Mouse (Mus musculus) spleen, postnatal 10 days (tissue): Measurements from ENCODE around the gene Srp68.

Experiments
- DNase-seq, 2 experiments: peaks; one replicate each; pipeline ENCODE4 v3.0.0; 2021 to 2022; ENCODE audit warnings: low spot score in 2 of 2

The Srp68 gene

DNA sequence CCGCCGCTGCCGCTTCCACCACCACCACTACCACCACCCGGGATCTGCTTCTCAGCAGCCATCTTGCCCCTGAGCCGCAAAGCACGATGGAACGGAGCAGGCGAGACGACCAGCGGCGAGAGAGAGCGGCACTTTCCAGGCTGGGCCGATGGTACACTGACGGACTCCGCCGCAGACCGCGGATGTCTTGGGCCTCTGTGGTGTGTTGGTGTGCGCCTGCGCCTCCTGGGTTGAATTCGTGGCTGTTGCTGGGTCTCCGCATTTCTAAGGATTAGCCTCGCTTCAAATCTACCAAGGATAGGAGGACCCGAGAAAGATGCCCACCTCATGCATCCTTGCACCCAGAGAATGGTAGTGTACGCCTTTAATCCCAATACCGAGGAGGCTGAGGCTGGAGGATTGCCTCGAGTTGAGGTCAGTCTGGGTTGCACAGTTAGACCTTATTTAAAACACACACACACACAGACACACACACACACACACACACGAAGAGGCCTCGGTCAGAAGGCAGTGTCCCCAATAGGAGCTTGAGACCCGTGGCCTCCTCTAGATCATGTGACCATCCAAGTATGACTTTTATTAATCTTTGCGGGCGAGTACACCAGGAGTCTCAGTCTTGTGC, at the start of gene Srp68:
Srp68 (minus strand) TSS at position 173 of the 622 bp plus-strand sequence.
- peak; percentile 90 to 95 for DNase-seq

DNA sequence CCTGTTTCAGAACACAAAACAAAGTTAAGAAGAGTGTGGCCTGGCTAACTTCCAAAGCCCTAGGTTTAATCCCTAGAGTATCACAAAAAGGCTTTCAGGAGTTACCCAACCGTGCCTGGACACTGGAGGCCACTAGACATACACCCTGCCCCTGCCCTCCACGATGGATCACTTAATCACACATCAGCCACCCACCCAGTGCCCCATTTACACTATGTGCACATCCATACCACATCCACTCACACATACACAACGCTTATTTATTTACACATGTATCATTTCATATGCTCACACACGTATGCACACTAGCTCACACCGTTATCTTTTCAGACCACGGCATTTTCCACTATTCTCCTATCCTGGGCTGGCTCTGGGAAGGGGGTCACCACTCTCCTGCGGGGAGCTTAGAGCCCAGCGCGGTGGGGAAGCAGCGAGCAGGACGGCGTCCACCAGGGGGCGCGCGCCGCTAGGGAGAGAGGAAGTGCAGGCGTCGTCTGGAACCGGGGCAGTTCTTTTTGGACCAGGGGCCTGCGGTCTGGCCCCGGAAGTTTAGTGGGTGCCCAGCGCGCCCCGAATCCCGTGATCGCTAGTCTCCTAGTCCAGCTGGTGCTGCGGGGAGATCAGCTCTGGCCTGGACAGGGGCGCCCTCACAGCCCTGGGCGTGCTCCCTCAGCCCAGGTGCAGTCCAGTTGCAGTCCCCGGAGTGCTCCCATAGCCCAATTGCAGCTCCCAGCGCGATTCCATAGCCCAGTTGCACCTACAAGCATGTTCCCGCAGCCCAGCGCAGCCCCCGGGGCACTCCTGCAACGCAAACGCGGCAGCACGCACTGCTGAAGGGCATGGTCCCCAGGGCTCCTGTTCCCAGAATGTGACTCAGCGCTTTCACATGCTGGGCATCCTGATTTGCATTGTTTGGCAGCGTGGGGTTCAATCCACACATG, 45.0 kb upstream of the Srp68 start:
- peak; percentile 91 to 95 for DNase-seq

DNA sequence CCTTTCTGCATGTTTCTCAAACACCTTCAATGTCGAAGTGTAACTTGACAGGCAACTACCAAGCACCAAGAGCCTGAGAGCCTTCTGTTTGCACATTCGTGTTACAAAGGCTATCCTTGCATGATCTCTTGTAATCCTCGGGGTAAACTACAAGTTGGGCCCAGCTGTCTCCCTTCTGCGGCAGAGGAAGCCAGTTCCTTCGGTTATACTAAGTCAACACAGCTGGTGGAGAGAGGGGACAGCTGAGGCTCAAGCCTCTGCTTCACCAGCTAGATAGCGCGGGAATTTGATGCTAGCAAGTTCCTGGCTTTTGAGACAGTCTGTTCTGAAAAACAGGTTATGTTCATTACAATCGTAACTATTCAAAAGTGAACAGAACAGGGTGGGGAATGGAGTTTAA, 38.3 kb upstream of the Srp68 start:
- no peak for DNase-seq

DNA sequence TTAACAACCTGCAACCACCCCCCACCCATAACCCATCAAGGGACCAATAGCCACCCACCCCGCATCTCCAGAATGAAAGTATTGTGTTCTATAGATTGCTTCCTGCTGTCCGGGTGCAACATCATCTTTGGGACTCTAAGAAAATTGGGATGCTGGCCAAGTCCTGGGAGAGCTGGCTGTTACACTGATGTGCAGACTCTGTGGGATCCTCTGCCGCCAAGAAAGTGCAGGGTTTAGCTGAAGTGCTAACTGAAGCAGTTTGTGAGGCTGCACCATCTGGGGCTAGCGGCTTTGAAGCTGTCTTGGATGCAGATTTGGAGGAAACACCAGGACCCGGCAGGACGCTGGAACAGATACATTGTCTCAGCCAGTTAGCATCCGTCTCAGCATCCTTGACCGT, 37.2 kb upstream of the Srp68 start:
- DNase-seq = no peak

DNA sequence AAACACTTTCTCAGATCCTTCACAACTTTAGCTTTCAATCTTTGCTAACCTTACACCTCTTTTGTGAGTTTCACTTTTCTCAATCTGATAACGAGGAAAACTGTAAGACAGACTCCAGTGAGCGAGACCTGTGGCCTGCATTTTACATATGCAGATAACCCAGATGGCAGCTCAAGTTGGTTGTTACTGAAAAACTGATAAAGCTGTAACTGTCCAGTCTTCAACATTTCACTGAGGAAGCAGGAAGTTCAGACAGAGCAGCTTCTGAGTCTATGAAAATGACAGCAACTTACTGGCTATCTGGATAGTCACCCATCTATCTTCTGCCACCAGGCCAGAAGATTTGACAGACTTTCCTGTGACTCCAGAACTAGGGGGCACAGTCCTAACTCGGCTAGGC, 35.6 kb upstream of the Srp68 start:
- no peak for DNase-seq

DNA sequence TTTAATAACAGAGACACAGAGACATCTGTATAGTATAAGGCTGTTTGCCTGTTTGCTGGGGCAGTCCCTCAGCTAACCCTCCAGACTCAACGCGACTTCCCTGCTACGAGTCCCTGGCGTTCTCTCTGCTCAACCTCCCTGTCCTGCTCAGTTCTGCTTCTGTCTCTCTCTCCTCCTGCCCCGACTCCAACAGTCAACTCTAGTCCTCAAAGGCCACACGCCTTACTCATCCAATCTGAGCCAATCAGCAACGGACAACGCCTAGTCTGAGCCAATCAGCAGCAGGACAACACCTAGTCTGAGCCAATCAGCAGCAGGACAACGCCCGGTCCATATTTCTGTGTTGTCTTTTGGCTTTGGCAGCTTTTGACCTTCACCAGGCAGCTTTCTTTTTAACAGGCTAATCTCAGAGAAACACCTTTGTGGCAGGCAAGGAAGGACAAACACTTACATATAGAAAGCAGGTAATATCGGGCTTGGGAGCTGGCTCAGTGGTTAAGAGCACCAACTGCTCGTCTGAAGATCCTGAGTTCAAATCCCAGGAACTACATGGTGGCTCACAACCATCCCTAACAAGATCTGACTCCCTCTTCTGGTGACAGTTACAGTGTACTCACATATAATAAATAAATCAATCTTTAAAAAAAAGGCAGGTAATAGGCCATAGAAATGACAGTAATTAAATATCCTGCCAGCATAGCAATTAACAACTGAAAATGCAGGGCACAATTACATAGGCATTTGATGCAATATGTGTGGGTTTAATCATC, 33.9 kb upstream of the Srp68 start:
- peak in 1 of 2 experiments; percentile 53 for DNase-seq

DNA sequence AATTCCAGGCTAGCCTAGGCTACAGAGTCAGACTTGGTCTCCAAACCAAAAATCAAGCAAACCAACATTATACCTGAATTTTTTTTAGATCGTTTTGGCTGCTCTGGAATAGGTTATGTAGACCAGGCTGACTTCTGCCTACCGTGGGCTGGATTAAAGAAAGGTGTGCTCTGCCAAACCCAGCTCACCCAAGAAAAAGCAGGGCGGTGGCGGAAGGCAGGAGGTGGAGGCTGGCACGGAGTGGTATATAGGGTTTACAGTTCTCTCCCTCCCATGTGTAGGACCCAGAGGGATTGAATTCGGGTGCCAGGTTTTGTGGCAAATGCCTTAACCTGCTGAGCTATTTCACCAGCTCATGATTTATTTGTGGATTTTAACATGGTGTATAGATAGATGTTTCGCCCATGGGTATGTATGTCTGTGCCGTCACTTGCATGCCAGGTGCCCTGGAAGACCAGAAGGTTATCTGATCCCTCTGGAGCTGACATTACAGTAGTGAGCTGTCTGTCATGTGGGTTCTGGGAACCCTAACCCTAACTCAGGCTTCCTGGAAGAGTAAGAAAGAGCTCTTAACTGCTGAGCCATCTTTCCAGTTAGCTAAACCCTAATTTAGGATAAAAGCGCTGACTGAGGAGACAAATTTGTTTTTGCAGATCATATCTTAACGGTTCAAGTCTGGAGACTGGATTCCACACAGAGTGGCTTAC, 33.2 kb upstream of the Srp68 start, which contains the start of gene Exoc7:
Exoc7 (minus strand) TSS at position 215 of the 707 bp plus-strand sequence.
- no peak for DNase-seq

DNA sequence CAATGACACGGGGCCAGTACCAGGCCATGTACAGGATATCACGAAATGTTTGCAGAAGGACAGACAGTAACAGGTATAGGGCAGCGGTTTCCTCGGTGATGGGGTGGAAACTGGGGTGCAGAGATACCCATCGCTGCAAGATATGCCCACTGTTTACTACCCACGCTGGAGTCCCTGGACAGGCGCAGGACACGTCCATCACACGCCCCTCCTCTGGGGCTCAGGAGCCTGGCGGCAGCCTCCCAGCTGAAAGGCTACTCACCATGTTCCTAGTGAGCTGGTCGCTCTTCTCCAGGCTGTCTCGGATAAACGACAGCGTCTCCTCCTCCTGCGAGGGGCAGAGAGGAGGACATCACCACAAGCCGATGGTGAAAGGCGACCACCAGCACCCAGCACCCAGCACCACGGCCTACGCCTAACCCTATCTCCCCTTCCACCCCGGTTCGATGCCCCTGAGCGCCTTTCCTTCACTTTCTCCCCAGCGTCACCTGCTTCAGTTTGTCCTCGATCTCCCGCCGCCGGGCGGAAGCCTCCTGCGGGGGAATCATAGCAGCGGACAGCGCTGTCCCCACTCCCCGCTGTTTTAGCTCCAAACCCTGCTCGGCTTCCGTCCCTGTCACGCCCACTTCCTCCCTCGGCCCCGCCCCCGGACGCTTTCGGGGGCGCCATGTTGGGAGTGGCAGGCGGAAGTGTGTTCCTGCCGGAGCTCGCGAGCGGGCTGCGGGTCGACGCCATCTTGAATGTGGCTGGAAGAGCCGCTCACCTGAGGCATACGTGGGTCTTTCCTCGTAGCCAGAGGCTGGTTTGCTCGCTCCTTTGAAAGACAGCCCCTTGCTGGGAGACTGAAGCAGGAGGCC, 32.3 kb upstream of the Srp68 start:
- DNase-seq = peak; percentile 93 to 97

DNA sequence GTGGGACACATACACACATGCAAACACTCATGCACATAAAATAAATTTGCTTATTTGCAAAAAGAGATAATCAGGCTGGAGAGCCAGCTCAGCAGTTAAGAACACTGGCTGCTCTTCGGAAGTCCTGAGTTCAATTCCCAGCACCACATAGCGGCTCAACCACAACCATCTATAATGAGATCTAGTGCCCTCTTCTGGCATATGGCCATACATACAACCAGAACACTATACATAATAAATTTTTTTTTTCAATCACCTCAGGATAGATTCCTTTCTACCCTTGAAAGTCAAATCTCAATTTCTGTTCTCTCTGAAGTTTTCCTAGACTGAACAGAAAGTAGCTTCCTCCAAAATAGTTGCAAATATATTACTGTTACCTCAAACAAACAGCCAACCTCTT, 31.4 kb upstream of the Srp68 start:
- no peak for DNase-seq

DNA sequence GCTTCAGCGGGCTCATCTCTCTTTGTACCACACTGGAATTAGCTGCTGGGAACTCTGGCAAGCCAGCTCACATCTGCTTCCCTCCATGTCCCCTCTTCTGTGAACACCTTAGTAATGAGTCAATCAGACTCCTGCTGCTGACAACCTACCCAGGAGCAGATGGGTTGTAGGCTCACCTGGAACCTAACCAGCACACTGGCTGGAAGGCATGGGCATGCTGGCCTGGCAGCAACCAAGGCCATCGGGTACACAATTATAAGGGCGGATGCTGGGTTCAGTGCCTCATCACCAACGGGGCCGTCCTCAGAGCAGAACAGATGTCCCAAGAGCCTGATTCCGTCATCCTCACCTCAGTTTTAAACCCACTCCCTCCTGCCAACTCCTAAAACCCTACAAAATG, 24.6 kb upstream of the Srp68 start:
- DNase-seq = no peak

DNA sequence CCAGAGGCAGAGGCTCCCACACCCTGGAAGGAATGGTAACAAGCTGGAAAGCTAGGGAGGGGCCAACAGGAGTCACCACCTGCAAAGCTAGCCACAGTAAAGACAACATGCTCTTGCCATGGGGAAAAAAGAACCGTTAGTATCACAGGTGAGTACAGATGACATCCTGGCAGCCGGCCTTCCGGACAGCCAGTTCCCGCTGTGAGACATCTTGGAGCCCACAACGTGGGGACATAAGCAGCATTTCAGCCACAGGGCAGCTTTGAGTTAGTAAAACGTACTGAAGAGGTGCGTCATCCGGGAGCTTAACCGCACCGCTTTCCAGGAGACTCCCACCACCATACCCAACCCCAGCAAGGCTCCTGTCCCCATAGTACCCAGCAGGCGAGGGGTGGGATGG, 24.2 kb upstream of the Srp68 start:
- DNase-seq = no peak

DNA sequence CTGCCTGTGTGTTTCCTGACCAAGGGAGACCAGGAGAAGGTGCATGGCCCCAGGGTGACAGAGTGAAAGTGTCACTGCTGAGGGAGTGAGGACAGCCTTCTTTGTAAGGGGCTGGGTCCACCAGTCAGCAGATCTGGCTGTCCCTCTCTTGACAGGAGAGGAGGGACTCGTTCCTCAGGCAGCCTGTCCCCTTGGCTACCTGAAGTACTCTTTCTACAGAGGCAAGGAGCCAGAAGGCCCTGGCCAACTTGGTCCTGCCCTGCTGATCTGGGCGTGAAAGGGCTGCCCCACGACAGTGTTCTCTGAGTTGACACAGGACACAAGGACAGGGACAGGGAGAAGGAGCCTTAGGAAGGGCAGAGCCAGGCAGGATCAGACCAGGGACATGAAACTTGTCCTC, 23.0 kb upstream of the Srp68 start:
- DNase-seq = no peak

DNA sequence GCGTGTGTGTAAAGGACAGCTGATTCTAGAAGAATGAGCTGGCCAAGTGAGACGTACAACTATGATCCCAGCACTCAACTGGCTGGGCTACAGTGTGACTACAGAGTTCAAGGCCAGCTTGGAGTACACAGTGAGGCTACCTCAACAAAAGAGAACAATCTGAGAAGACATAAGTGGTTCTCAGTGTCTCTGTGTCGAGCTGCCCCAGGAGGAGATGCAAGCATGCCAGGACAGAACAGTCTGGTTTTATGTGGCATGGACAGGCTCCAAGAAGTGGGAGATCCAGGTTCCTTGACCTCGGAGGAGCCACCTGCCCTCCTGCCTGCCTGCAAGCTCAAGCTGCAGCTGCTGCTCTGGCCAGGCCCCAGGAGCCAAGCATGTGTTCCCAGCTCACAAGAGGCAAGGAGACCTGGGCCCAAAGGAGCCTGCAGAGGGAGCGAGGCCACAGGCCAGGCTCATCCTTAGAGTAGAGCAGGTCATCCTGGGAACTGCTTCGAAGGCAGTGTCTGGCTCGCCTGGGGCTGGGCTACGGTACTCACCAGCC, 22.2 kb upstream of the Srp68 start:
- no peak for DNase-seq

DNA sequence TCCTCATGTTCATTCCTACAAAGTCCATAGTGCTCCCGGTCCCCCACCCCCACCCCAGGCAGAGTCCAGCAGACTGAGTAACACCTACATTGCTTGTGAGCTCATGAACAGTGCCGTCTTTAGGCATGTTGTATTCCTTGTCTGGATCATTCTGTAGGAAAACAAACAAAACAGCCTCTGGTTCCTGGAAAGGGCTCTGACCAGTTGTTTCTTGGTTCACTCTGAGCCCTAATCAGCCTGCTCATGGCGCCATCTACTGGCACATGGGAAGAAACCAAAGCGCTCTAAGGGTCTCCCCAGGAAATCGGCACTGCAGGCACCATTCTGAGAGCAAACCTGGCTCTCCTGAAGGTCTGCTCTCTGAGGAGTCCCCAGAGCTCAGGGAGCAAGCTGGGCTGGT, 20.3 kb upstream of the Srp68 start:
- DNase-seq = peak in 1 of 2 experiments; percentile 67

DNA sequence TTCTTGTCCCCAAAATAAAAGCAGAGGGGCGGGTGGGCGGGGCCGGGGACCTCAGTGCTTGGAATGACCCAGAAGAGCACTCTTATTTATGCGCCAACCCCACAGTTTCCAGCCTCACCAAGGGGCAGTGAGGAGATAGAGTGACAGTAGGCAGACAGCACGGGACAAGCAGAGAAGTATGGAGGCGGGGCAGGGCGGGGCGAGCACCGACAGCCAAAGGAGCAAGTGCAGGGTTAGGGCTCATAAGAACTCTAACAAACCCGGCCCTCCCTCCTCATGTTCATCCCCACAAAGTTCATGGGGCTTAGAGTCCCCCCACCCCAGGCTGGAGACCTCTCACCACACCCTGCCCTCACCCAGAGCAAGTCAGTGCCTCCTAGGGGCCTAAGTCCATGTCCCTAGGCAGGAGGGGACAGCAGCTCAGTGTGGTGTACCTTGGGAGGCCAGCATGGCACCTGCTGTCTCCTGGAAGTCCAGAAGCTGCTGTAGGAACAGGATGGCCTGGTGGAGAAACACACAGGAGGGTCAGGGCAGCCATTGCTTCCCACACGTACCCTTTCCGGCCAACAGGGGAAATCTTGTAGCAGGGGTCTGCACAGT, 19.6 kb upstream of the Srp68 start:
- DNase-seq = no peak

DNA sequence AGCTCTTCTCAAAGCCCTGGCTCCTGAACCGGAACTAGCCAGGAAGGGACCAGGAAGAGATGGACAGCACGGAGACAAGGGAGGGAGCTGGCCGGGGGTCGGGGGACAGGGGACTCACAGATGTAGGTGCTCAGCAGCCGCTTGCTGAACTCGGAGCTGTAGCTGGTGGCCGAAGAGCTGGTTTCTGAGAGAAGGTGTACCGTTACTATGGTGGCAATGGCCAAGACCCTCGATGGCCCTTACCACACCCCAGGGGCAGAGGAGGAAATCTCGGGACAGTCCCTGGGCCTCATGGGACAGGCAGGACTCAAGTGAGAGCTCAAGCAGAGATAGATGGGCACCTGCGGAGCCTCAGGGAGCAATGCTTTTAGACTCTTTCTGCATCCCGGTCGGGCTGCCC, 18.4 kb upstream of the Srp68 start:
- DNase-seq = no peak

DNA sequence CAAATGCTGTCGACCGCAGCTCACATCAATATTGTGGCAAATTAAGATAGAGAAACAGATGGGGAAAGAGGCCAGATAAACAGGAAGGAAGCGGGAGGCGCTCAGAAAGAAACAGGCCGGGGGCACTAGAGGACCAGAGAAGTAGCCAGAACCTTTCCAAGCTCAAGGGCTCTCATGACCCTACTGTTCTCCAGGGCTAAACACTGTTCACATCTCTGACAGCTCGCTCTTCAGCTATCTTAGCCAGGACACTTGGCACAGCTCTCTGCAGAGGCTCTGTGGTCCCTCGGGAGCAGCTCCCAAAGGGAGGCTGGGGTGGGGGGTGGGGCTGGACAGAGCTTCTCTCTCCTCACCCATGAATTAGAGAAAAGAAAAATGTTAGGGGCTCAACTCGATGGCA, 16.5 kb upstream of the Srp68 start:
- DNase-seq = no peak

DNA sequence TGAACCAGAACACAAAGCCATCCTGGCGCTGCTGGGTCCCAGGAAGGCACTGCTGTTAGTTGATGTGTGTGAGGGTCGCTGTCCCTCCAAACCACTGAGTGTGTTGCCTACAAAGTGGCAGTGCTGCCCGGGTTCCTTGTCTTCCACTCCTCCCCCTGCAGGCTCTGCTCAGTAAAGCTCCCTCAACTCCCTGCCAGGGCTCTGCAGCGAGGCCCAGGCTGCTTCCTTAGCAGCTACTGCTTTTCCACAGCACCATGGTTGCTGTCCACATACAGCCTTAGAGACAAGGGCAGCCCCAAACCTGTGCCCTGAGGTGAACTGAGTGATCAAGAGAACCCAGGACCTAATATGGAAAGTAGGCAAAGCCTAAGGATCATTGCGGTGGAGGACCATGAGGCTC, 13.3 kb upstream of the Srp68 start:
- peak in 1 of 2 experiments; percentile 22 for DNase-seq

DNA sequence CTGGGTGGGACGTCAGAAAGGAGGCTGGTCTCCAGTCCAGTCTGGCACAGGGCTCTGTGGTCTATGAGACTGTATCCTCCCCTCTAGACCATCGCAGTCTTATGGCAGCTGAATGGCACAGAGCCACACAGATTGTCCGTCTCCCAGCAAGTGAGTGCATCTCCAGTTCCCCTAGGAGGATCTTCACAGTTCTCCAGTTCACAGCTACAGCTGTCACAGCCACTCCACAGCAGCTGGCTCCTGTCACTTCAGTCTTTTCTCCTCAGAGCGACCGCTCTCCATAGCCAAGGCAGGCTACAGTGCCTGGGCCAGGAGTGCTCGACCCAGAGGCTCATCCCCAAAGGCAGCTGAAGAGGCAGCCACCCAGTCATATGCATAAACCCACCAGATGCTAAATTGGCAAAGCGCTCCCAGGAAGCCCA, 11.8 kb upstream of the Srp68 start:
- no peak for DNase-seq

DNA sequence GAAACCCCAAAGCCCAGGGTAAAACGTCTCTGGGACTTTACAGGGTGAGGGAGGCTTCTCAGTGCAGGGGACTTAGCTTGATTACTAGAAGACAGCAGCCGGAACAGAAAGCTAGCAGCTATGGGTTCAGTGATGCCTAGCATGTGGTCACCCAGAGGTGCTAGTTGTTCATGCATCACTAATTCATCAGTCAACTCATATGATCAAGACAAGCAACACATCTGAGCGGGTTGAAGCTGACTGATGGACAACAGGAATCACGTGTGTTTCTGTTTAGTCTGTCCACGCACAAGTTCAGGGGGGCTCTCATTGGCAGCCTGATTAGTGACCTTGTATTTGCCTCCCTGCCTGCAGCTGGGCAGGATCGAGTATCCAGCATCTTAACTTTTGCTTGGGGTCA, 10.0 kb upstream of the Srp68 start:
- peak in 1 of 2 experiments; percentile 15 for DNase-seq
